Mouse (Mus musculus): Measurements from ENCODE around the gene Hnrnpa2b1. TPM values are rescaled to one million over a fixed set of nuclear protein-coding genes. Genes with fewer than 3 reads are reported as not detected.
"Not testable (repeated sequence)": the region's sequence is repeated elsewhere in the genome, so short reads cannot be mapped to it uniquely, and the experiment has no call there.

The Hnrnpa2b1 gene
- total RNA-seq, 2 experiments from 2014 or later = 483 to 488 TPM

DNA sequence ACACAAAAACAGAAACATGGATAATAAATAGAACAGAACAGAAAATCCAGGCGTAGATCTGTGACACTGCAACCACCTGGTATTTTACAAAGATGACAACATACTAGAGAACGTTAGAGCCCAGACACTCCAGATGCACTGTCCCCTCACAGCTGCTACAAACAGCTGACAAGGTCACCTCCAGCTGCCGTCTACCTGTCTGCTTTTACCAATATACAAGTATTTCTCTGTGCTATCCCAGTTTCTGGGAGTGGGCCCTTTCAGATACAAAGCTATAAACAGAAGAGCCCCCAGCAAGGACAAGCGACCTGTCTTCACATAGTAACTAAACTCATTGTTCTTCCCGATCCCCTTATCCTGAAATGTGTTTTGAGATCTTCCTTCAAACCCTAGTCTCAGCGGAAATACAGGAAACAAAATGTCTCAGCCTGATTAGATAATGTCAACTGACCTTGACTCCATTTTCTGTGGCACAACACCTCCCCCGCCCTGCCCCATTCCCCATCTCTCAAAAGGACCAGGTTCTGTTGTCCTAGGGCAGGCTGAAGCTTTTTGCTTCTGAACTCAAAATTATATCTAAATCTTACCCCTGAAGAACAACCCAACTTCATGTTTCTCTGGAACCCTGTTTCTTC lies 16.5 kb upstream of the Hnrnpa2b1 start:
- TF ChIP-seq CTCF (IDR thresholded peaks at IDR 0.05) = no peak
- no peak for DNase-seq (ENCODE audit: extremely low spot score in 1 of 2, low spot score in 2 of 2)
- no peak overlapping the region for H3K27ac ChIP-seq
- H3K4me3 ChIP-seq = no peak overlapping the region
- intact Hi-C loops (cut with DNase I) = no loop called here

DNA sequence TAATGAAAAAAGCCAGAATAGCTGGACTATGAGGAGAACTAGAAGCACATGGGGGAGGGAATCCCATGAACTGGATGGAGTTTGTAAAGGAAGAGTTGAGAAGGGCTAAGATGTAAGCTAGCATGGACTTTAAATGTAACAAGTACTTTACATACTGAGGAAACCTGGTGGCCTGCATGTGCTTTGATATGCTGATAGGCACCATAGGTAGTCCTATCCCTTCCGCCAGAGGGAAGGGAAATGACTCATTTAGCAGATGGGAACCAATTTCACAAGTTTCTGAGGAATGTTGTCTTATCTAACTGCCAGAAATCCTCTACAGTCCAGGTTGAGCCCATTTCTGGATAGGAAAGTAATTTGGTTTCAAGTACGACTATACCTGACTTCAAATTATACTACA lies 16.0 kb upstream of the Hnrnpa2b1 start:
- no peak for DNase-seq (ENCODE audit: extremely low spot score in 1 of 2, low spot score in 2 of 2)
- TF ChIP-seq CTCF (IDR thresholded peaks at IDR 0.05) = no peak
- H3K4me3 ChIP-seq = no peak overlapping the region
- intact Hi-C loops (cut with DNase I) = no loop called here
- H3K27ac ChIP-seq = no peak overlapping the region

DNA sequence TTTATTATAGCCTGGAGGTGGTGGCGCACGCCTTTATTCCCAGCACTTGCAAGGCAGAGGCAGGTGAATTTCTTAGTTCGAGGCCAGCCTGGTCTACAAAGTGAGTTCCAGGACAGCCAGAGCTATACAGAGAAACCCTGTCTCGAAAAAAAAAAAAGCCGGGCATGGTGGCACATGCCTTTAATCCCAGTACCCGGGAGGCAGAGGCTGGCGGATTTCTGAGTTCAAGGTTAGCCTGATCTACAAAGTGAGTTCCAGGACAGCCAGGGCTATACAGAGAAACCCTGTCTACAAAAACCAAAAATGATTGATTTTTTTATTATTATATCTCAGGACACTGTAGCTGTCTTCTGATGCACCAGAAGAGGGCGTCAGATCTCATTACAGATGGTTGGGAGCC lies 14.9 kb upstream of the Hnrnpa2b1 start:
- peak; percentile 26 for TF ChIP-seq CTCF (IDR thresholded peaks at IDR 0.05)
- DNase-seq (ENCODE audit: extremely low spot score in 1 of 2, low spot score in 2 of 2); intact Hi-C loops (cut with DNase I); H3K27ac ChIP-seq; H3K4me3 ChIP-seq: not testable (repeated sequence)

DNA sequence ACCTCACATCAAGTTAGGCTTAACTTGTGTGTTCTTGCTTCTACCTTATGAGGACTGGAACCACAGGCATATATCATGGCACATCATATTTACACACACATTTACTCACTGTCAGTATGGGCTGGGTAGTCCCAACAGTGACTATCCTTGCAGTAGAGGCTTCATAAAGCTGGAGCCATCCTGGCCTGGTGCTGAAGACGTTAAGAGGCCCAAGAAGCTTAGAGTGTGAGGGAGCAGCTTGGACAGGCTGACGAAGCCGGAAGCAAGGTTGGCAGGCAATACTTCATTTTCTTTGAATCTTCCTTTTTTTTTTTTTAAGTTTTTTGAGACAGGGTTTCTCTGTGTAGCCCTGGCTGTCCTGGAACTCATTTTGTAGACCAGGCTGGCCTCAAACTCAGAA lies 14.2 kb upstream of the Hnrnpa2b1 start:
- H3K27ac ChIP-seq = no peak overlapping the region
- no peak overlapping the region for H3K4me3 ChIP-seq
- no peak for DNase-seq (ENCODE audit: extremely low spot score in 1 of 2, low spot score in 2 of 2)
- intact Hi-C loops (cut with DNase I) = no loop called here
- no peak for TF ChIP-seq CTCF (IDR thresholded peaks at IDR 0.05)

DNA sequence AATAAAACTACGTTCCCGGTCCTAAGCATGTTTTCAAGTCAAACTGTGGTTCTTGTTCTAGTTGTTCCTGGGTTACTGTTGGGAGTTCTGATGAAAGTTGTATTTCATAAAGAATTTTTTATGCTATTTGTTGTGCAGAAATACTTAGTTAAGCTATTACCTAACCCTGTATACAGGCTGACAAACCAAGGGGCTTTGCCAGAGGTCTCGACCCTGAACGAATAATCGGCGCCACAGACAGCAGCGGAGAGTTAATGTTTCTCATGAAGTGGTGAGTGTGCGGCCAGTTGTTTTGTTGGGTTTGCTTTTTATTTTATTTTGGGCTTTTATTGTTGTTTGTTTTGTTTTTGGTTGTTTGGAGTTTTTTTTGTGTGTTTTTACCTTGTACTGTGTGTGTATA lies 11.9 kb upstream of the Hnrnpa2b1 start:
- no peak for DNase-seq (ENCODE audit: extremely low spot score in 1 of 2, low spot score in 2 of 2)
- H3K4me3 ChIP-seq = no peak overlapping the region
- TF ChIP-seq CTCF (IDR thresholded peaks at IDR 0.05) = no peak
- intact Hi-C loops (cut with DNase I) = no loop called here
- H3K27ac ChIP-seq = no peak overlapping the region

DNA sequence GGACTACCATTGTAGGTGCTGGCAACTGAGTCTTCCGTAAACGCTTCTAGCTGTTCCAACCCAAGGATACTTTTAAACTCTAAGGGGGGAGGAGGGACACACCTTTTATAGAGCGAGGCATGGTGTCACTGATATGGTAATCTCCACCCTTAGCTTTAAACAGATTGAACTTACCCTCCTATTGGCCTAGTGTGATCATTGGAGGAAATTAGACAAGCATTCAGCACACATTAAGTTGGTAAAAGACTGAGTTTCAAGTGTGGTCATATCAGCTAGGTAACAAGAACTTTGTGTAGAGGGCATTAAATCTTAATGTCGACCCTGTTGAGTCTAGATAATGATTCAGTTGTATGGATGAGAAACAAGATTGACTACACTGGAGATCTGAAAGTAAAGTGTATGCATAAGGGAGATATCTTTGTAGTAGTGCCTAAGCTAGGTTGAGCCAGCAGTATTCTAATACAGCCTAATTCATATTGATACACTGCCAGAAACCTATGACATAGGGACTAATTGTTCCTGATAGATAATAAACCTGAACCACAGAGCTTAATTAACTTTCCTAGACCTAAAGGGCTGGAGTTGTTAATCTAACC lies 9.5 kb upstream of the Hnrnpa2b1 start:
- Histone ChIP-seq H3K27ac (no peak overlapping the region), H3K4me3 (no peak overlapping the region)
- TF ChIP-seq CTCF (IDR thresholded peaks at IDR 0.05) = no peak
- no peak for DNase-seq (ENCODE audit: extremely low spot score in 1 of 2, low spot score in 2 of 2)
- intact Hi-C loops (cut with DNase I) = no loop called here

DNA sequence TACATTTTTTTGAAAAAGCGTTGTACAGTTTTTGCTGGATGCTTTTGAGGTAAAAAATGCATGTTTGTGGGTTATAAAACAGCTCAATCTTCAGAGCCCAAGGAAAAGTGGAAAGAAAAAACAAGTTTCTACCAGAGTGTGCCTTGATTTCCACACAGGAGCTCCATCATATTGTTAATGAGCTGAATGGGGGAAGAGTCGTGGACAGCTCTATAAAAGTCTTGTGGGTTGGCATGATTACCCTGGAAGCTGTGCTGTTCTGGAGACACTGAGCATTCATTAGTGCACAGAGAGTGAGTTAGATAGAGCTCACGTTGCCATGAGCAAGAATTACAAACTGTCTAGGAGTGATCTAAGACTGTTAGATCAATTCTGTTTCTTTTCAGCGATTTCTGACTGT lies 2.5 kb upstream of the Hnrnpa2b1 start:
- DNase-seq (ENCODE audit: extremely low spot score in 1 of 2, low spot score in 2 of 2) = no peak
- no peak for TF ChIP-seq CTCF (IDR thresholded peaks at IDR 0.05)
- intact Hi-C loops (cut with DNase I) = loop anchor here (2.0 to 5.0 kb wide), 4 partner anchors 37 to 385 kb away; partner anchors contain the start of gene Snx10
- Histone ChIP-seq H3K27ac (no peak overlapping the region), H3K4me3 (peak overlapping the region; percentile 99)

DNA sequence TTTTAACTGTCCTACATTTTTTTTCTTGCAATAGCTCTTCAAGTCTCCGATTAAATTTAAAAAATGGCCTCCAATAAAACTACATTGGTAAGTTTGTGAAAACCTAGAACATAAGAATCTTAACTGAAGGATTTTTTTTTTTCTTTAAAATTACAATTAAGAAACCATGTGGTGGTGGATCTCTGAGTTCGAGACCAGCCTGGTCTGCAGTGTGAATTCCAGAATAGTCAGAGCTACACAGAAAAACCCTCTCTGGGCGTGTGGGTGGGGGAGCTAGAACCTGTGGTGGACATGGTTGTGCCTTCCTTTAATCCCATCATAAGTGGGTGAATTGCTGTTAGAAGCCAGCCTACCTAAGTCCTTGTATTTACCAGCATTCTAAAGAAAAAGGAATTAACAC lies 2.1 kb upstream of the Hnrnpa2b1 start:
- DNase-seq (ENCODE audit: extremely low spot score in 1 of 2, low spot score in 2 of 2) = no peak
- intact Hi-C loops (cut with DNase I) = loop anchor here (2.0 to 5.0 kb wide), 4 partner anchors 37 to 386 kb away; partner anchors contain the start of gene Snx10
- no peak for TF ChIP-seq CTCF (IDR thresholded peaks at IDR 0.05)
- Histone ChIP-seq H3K4me3 (peak overlapping the region; percentile 99), H3K27ac (no peak overlapping the region; the same call in 1 of the 2 replicates)

DNA sequence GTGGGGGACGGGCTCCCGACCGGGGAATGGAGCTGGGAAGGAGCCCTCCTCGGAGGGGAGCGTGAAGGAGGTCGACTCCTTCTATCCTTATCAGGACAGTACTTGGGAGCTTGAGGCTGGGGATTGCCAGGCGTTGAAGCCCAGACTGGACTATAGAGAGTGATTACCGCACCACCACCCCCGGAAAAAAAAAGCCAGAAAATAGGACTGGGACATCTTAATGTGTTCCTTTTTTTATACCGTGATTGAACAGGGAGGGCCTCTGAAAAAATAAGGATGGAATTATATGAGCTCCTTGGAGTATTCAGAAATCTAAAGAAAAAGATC lies 1.4 kb upstream of the Hnrnpa2b1 start:
- Histone ChIP-seq H3K27ac (peak overlapping the region; percentile 99), H3K4me3 (peak overlapping the region; percentile 99)
- intact Hi-C loops (cut with DNase I) = loop anchor here (5.0 kb wide), 3 partner anchors 51 to 386 kb away; partner anchors contain the start of gene Snx10
- DNase-seq (ENCODE audit: extremely low spot score in 1 of 2, low spot score in 2 of 2) = no peak
- TF ChIP-seq CTCF (IDR thresholded peaks at IDR 0.05) = no peak

DNA sequence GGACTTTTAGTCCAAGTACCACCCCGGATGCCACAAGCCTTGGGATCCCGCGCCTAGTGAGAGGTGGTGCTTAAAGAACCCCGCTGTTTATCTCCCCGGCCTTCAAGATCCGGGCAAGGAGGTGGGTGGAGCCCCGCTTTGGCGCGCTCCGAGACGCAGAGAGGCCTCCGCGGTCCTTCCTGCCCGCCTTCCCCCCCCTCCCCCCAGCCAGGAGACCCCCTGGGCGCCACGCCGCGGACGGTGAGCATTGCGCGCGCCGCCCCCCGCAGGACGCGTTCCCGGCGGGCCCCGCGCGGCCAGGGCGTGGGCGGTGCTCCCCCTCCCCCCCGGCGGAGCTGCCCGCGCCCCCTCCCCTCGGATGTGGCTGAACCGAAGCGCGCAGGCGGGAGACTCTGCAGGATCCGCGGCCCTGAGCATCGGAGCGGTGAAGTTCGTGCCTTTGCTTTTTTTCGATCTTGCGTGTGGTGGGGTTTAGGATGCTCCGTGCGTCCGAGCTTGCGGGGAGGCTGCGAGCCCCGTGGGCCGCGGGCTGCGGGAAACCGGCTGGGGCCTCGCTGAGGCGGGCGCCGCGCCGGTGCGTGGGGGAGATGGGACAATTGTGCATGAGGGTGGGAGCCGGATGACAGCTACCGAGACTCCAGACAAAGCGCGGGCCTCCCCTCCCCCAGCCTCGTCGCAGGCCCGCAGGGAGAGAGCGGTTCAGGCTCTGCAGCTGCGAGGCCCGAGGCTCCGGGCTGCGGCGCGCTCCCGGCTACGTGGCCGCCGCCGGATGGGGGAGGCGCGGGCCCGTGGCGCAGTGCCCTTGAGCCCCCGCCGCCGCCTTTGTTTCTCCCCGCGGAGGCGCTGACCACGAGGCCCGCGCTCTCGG lies 851 bp upstream of the Hnrnpa2b1 start, which contains the start of gene Cbx3:
Gene Cbx3, plus strand, starts transcription at position 50 of the 868 bp plus-strand sequence.
- intact Hi-C loops (cut with DNase I) = loop anchor here (5.0 kb wide), 3 partner anchors 52 to 387 kb away; partner anchors contain the start of gene Snx10
- DNase-seq (ENCODE audit: extremely low spot score in 1 of 2, low spot score in 2 of 2) = peak; percentile 85 to 86
- H3K27ac ChIP-seq = peak within 1 kb of the TSS; percentile 99
- TF ChIP-seq CTCF (IDR thresholded peaks at IDR 0.05) = no peak
- H3K4me3 ChIP-seq = peak within 1 kb of the TSS; percentile 99

DNA sequence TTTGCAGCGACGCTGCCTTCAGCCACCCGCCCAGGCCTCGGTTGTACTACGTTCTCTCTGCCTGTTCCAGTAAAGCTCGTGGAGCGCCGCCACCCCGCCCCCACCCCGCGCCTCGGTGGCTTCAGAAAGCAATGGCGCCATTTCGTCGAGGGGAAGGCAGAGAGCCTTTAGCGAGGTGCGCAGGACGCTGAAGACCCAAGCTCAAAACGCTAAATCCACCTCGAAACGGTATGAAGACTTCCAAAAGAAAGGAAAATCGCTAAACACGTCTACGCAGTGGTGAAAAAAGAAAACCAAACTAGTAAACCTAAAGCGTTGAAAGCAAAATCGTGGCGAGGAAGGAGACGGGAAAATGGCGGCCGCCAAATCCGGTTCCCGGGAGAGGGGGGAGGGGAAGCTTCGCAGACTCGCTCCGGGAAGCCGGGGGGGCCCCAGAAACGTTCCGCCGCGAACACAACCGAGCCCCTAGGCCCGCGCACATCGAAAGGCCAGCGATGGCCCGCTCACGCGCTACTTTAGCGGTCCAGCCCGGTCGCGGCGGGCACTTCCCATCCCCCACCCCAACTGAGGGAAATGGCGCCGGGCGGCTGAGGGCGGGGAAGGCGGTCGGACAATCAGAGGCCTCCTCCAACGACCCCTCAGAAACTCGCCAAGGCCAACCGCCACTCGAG lies 668 bp downstream of the Hnrnpa2b1 start:
- no peak for TF ChIP-seq CTCF (IDR thresholded peaks at IDR 0.05)
- peak; percentile 68 to 75 for DNase-seq (ENCODE audit: extremely low spot score in 1 of 2, low spot score in 2 of 2)
- peak overlapping the region; percentile 99 for H3K27ac ChIP-seq
- peak overlapping the region; percentile 99 for H3K4me3 ChIP-seq
- intact Hi-C loops (cut with DNase I) = loop anchor here (1.0 kb wide), 1 partner anchor 40 kb away; no protein-coding TSS in a partner anchor

All from left cerebral cortex, adult 2 months (tissue).